ENCODE assay signal across 20 mouse cellular contexts in genomic region chr1:21676805-21677204, GRCm38 (mm10).
A peak's percentile ranks its signal among the peaks of the same experiment; 100 is the strongest.
DNase-seq lines count a peak whose midpoint lies in the region; ATAC-seq and TF ChIP-seq lines count a peak whose summit lies in the region.
"Had no signal": no experiment of that assay in that cellular context is flagged by ENCODE, and none has a peak within 500 bp of the region (broad histone marks: within the 10 kb centered on the region; RNA-seq: fewer than 3 reads in every experiment).

No protein-coding gene starts in this region.

- no peak for ATAC-seq in inflammation-experienced regulatory T-cells, adult 6 months
- ATAC-seq: midbrain, embryonic 15.5 days had no signal

- DNase-seq in frontal cortex, adult 2 months (ENCODE audit: extremely low spot score in 1 of 2, low spot score in 1 of 2), result peak; percentile 62 to 81
- DNase-seq in frontal cortex, postnatal 14 days (ENCODE audit: low spot score in 2 of 2), result no peak
- DNase-seq in left cerebral cortex, adult 2 months (ENCODE audit: extremely low spot score in 1 of 2, low spot score in 2 of 2), result peak in 1 of 2 experiments; percentile 18
- no peak for DNase-seq in left cerebral cortex, postnatal 4 days
- peak; percentile 89 for DNase-seq in brain, adult 2 months (ENCODE audit: low read depth, low spot score)
- peak; percentile 23 to 72 for DNase-seq in left cerebral cortex, postnatal 14 days (ENCODE audit: low spot score in 2 of 2)
- DNase-seq: adrenal gland, adult 2 months; cerebellum, postnatal 36 days; gastrocnemius, adult 2 months; heart, postnatal 10 days; kidney, adult 18-20 months; kidney, postnatal 10 days; lung, postnatal 10 days; right cerebral cortex, postnatal 25 days had no signal

- H3K4me3 ChIP-seq in left cerebral cortex, adult 2 months, result no peak overlapping the region
- H3K4me3 ChIP-seq: forebrain, embryonic 12.5 days; gastrocnemius, adult 2 months; limb, embryonic 15.5 days; midbrain, embryonic 15.5 days; neural tube, embryonic 15.5 days; stomach, embryonic 15.5 days had no signal

- TF ChIP-seq CTCF in left cerebral cortex, adult 2 months (IDR thresholded peaks at IDR 0.05), result no peak

- intact Hi-C loops in left cerebral cortex, adult 2 months (cut with DNase I), result loop anchor here (5.0 kb wide), 2 partner anchors 125 to 265 kb away; no protein-coding TSS in a partner anchor
- intact Hi-C loops in left cerebral cortex, postnatal 4 days (cut with DNase I), result no loop called here
- intact Hi-C loops in left cerebral cortex, postnatal 14 days (cut with DNase I), result no loop called here

- peak overlapping the region; percentile 80 for H3K27ac ChIP-seq in left cerebral cortex, adult 2 months
- H3K27ac ChIP-seq: forebrain, embryonic 12.5 days; gastrocnemius, adult 2 months; limb, embryonic 15.5 days; midbrain, embryonic 15.5 days; neural tube, embryonic 15.5 days; stomach, embryonic 15.5 days had no signal

Comparison
In these comparisons a context has a peak if more than half of its experiments do, and no peak if none do; other contexts are left out.
1. DNase-seq: peak in frontal cortex, adult 2 months (2 of 2), brain, adult 2 months (single experiment) and left cerebral cortex, postnatal 14 days (2 of 2); none in frontal cortex, postnatal 14 days (0 of 2) and left cerebral cortex, postnatal 4 days (single experiment).